Mouse (Mus musculus): ENCODE data around the gene Serpinf1. TPM values are rescaled to one million over a fixed set of nuclear protein-coding genes. Genes with fewer than 3 reads are reported as not detected.

The Serpinf1 gene
- polyA plus RNA-seq, 2 experiments from 2014 or later = 1.8 to 3.9 TPM

Other genes with a start within 250 kb of the Serpinf1 start
- gene Ovca2, start 243.9 kb downstream of the Serpinf1 start, polyA plus RNA-seq (2017; shearing (Covaris generic)) = 10 to 100 TPM; 28.4 to 32.8 TPM
- gene Dph1, start 231.5 kb downstream of the Serpinf1 start, polyA plus RNA-seq (2017; shearing (Covaris generic)) = 1 to 10 TPM; 8.3 to 9.6 TPM
- gene Rtn4rl1, start 228.9 kb downstream of the Serpinf1 start, polyA plus RNA-seq (2017; shearing (Covaris generic)) = 1 to 10 TPM; 1.6 to 1.8 TPM
- 100 to 1,000 TPM; 209 to 263 TPM for gene Rpa1, start 74.4 kb downstream of the Serpinf1 start, polyA plus RNA-seq (2017; shearing (Covaris generic))
- 10 to 100 TPM; 14.0 to 18.7 TPM for gene Smyd4, start 74.3 kb downstream of the Serpinf1 start, polyA plus RNA-seq (2017; shearing (Covaris generic))
- not detected for gene Serpinf2, start 16.9 kb upstream of the Serpinf1 start, polyA plus RNA-seq (2017; shearing (Covaris generic))
- 1 to 10 TPM; 5.2 to 7.3 TPM for gene Wdr81, start 32.0 kb upstream of the Serpinf1 start, polyA plus RNA-seq (2017; shearing (Covaris generic))
- gene Tlcd2, start 39.0 kb upstream of the Serpinf1 start, polyA plus RNA-seq (2017; shearing (Covaris generic)) = 10 to 100 TPM in 1 of 2 experiments, 1 to 10 TPM in 1; 5.6 to 16.0 TPM
- 10 to 100 TPM; 33.9 to 38.7 TPM for gene Prpf8, start 64.1 kb upstream of the Serpinf1 start, polyA plus RNA-seq (2017; shearing (Covaris generic))
- gene Rilp, start 87.4 kb upstream of the Serpinf1 start, polyA plus RNA-seq (2017; shearing (Covaris generic)) = not detected
- under 1 TPM; 0.42 to 0.47 TPM for gene Scarf1, start 90.8 kb upstream of the Serpinf1 start, polyA plus RNA-seq (2017; shearing (Covaris generic))
- 10 to 100 TPM; 18.3 to 18.7 TPM for gene Slc43a2, start 109.0 kb upstream of the Serpinf1 start, polyA plus RNA-seq (2017; shearing (Covaris generic))
- gene Pitpna, start 165.4 kb upstream of the Serpinf1 start, polyA plus RNA-seq (2017; shearing (Covaris generic)) = 10 to 100 TPM; 24.3 to 47.6 TPM
- gene Inpp5k, start 208.3 kb upstream of the Serpinf1 start, polyA plus RNA-seq (2017; shearing (Covaris generic)) = 100 to 1,000 TPM; 109 to 120 TPM
- gene Myo1c, start 227.8 kb upstream of the Serpinf1 start, polyA plus RNA-seq (2017; shearing (Covaris generic)) = 10 to 100 TPM; 15.7 to 25.1 TPM

All from activated CD4-positive, CD25-positive, alpha-beta regulatory T cell, adult 4 months (primary cell).